Mouse (Mus musculus) hindbrain, postnatal 0 days (tissue): ENCODE data around the gene Plxdc1. TPM values are rescaled to one million over a fixed set of nuclear protein-coding genes. Genes with fewer than 3 reads are reported as not detected.
A peak's percentile ranks its signal among the peaks of the same experiment; 100 is the strongest.

ENCODE experiments used
- ATAC-seq: fragments of 200-750 bp; cut with Nextera tagmentation; 2 replicates; pipeline ENCODE4 v1.8.0; 2017; ENCODE audit warnings: mild to moderate bottlenecking, moderate TSS enrichment, moderate library complexity
- DNase-seq: peaks from one replicate; pipeline ENCODE4 v3.0.0-alpha.2; 2015; ENCODE audit warnings: low spot score
- H3K27ac ChIP-seq: fragments of 300-500 bp; sonication (generic); 2 replicates; pipeline ENCODE4 v1.5.1; 2014; ENCODE audit warnings: mild to moderate bottlenecking
- H3K27me3 ChIP-seq: fragments of 300-500 bp; sonication (generic); 2 replicates; pipeline ENCODE4 v1.6.1; 2014; ENCODE audit warnings: low read length, mixed read lengths; ENCODE audit not compliant: insufficient read depth
- H3K36me3 ChIP-seq: fragments of 300-500 bp; sonication (generic); 2 replicates; pipeline ENCODE4 v1.6.1; 2014; ENCODE audit warnings: low read length, mixed read lengths; ENCODE audit not compliant: insufficient read depth
- H3K4me1 ChIP-seq: fragments of 300-500 bp; sonication (generic); 2 replicates; pipeline ENCODE4 v1.6.1; 2014; ENCODE audit warnings: antibody characterized with exemption, low read length, mixed read lengths; ENCODE audit not compliant: insufficient read depth
- H3K4me2 ChIP-seq: fragments of 300-500 bp; sonication (generic); 2 replicates; pipeline ENCODE4 v1.6.1; 2014; ENCODE audit warnings: low read depth, mild to moderate bottlenecking, low read length, moderate library complexity, mixed read lengths
- H3K4me3 ChIP-seq: fragments of 300-500 bp; sonication (generic); 2 replicates; pipeline ENCODE4 v1.5.1; 2014; ENCODE audit warnings: low read length
- H3K9ac ChIP-seq: fragments of 300-500 bp; sonication (generic); replicated peaks from 2 replicates; pipeline ENCODE4 v1.6.1; 2014; ENCODE audit warnings: mild to moderate bottlenecking, low read length, moderate library complexity, mixed read lengths
- H3K9me3 ChIP-seq: fragments of 300-500 bp; sonication (generic); 2 replicates; pipeline ENCODE4 v1.6.1; 2016; ENCODE audit warnings: low read length, mixed read lengths
- CTCF ChIP-seq: IDR thresholded peaks from 2 replicates; pipeline ENCODE4 v1.5.1; 2016; ENCODE audit warnings: antibody characterized with exemption, control low read depth, low read depth
- WGBS: fragments of 180-500 bp; shearing (Covaris S2); extraction: QIAGEN DNeasy Blood & Tissue Kit; methylation state at CpG from one replicate; pipeline ENCODE4 v1.1.7; 2014; 5-methylcytosine and 5-hydroxymethylcytosine counted together
- polyA plus RNA-seq: library from polyadenylated mRNA; unstranded; fragments of >200 nt; fragmentation: Nextera tagmentation; extraction: Ambion mirVana; gene quantifications from 2 replicates; pipeline ENCODE4 v1.2.1, GENCODE M21; 2015
- total RNA-seq: library from RNA; depleted of rRNA; stranded (reverse); fragments of >200 nt; gene quantifications from 2 replicates; pipeline ENCODE4 v1.2.3, GENCODE M21; 2014; rRNA removed

The Plxdc1 gene
- 1.5 and 3.8 TPM in 2 replicates for total RNA-seq
- polyA plus RNA-seq = 4.2 and 4.6 TPM in 2 replicates

DNA sequence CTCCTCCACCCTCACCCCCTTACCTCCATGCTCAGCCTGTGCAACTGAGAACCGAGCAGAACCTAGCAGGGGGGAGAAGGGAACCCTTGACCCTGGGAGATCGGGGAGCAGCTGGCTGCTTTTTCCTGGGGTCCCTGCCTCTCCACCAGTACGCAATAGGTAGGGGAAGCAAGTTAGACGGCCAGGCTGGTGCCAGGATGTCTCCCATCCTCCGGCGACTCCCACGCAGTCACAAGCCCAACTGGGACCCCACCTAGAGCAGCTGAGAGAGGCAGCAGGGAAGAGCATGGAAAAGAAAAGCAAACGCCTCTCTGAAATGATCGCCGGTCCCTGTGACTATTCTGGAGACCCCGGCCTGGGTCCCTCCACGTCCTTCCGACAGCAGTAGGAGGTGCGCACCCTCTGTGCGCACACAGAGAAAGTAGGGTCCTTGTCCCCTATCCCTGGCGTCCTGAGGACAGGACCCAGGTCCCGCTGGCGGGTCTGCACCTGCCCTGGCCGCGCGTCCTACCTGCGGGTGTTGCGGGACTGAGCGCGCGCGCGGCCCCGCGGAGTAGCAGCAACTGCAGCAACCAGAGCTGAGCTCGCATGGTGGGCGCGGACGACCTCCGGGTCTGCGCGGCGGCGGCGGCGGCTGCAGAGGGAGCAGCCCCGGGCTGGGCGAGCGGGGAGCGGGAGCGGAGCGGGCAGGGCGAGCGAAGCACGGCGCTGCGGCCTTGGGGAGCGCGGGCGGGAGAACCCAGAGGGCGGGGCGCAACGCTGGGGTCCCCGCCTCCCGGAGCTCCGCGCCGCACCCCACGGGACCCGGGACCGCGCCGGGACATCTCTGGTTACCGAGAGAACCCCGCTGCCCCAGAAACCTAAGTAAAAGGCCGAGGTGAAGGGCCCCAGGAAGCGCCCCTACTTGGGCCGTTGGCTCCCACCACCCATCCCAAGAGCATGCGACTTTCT, at the start of gene Plxdc1:
Gene Plxdc1 (minus strand): TSS at position 718 of the 951 bp plus-strand sequence.
- TF ChIP-seq CTCF = no peak
- no peak within 1 kb of the TSS for H3K27ac ChIP-seq
- WGBS = 2% methylated on average over 72 of the region's 74 CpGs

DNA sequence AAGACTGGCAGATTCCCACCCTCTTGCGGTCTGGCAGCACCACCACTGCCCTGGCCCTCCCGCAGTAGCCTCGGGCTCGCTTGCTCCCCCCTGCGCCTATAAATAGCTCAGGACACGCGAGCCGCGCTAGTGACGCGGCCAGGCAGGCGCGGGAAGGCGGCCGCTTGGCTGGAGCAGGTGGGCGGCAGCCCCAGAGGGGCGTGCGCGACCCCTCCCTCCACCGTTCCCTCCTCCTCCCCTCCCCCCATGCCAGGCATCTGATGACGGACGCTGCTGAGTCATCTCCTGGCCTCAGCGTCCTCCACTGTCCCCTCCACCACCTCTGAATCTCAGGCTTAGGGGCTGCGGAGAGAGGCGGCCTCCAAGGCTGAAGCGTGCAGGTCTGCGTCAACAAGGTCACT, 49.7 kb upstream of the Plxdc1 start:
- H3K4me3 ChIP-seq = peak overlapping the region; percentile 37
- H3K27ac ChIP-seq = peak overlapping the region; percentile 51; the same call in 1 of the 2 replicates
- peaks cover 3% of the 10 kb centered on the region; the same call in 1 of the 2 replicates for H3K36me3 ChIP-seq
- H3K4me2 ChIP-seq = peak overlapping the region; percentile 67
- H3K27me3 ChIP-seq = no peaks in the 10 kb centered on the region
- no peaks in the 10 kb centered on the region for H3K9me3 ChIP-seq
- H3K9ac ChIP-seq = peak overlapping the region; percentile 51
- DNase-seq = peak; percentile 81
- peak; percentile 27 for TF ChIP-seq CTCF
- 1% methylated on average over 27 of the region's 27 CpGs for WGBS
- peak; percentile 76 for ATAC-seq
- peaks cover 7% of the 10 kb centered on the region for H3K4me1 ChIP-seq

More for the DNA sequence above, at the start of gene Plxdc1:
- no peaks in the 10 kb centered on the region for H3K9me3 ChIP-seq
- H3K27me3 ChIP-seq = peaks cover 11% of the 10 kb centered on the region
- DNase-seq (peak; percentile 40), ATAC-seq (no peak)
- H3K36me3 ChIP-seq = no peaks in the 10 kb centered on the region
- H3K4me3 ChIP-seq = peak within 1 kb of the TSS; percentile 80
- H3K4me2 ChIP-seq = peak within 1 kb of the TSS; percentile 77
- H3K9ac ChIP-seq = peak within 1 kb of the TSS; percentile 61
- H3K4me1 ChIP-seq = 0 out of 2 replicates have a peak, but pooled peaks cover 4% of the 10 kb centered on the region

DNA sequence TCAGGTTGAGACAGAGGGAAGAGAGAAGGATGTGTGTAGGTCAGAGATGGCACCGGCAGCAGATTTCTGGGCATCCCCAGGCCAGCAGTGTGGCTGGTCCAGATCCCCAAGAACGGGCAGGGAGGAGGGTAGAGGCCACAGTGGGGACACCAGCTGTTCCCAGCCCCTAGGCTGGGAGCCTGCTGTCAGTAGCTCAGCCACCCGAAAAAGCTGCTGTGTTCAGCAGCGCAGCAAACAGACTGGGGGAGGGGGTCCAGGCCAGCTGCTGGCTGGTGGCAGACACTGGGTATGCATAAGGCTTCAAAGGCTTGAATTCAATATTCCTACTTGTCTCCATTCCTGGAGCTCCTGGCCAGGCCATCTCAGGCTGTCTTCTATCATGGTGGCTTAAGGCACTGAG, 48.6 kb upstream of the Plxdc1 start:
- no peak overlapping the region for H3K4me2 ChIP-seq
- H3K9ac ChIP-seq = no peak overlapping the region
- DNase-seq (peak; percentile 75), ATAC-seq (peak; percentile 56)
- TF ChIP-seq CTCF = no peak
- no peak overlapping the region for H3K4me3 ChIP-seq
- no peaks in the 10 kb centered on the region for H3K27me3 ChIP-seq
- no peaks in the 10 kb centered on the region for H3K9me3 ChIP-seq
- H3K36me3 ChIP-seq = peaks cover 10% of the 10 kb centered on the region; the same call in 1 of the 2 replicates
- WGBS = 15% methylated on average over 4 of the region's 4 CpGs
- H3K4me1 ChIP-seq = peaks cover 7% of the 10 kb centered on the region
- peak overlapping the region; percentile 49; the same call in 1 of the 2 replicates for H3K27ac ChIP-seq

DNA sequence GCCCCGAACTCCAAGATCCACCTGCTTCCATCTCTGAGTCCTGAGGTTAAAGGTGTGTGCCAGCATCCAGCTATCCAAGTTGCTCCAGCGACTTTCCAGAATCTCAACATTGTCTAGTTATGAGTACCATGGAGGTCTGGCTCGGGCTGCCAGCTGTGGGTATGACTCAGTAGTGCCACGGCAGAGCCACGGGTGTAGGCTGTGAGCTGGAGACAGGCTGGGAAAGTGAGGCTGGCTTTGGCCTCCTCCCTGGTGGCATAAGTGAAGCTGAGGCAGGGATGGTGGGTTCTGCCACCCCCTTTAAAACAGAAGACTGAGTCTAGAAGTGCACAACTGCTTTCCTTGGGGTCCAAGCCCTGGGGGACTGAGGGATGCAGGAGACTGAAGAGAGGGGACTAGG, 47.8 kb upstream of the Plxdc1 start:
- WGBS = 79% methylated on average over 5 of the region's 5 CpGs
- H3K27me3 ChIP-seq = no peaks in the 10 kb centered on the region
- H3K4me3 ChIP-seq = no peak overlapping the region
- H3K4me1 ChIP-seq = peaks cover 7% of the 10 kb centered on the region
- H3K36me3 ChIP-seq = peaks cover 17% of the 10 kb centered on the region; the same call in 1 of the 2 replicates
- no peak for TF ChIP-seq CTCF
- no peak for ATAC-seq
- no peak for DNase-seq
- no peak overlapping the region for H3K4me2 ChIP-seq
- H3K27ac ChIP-seq = no peak overlapping the region
- no peaks in the 10 kb centered on the region for H3K9me3 ChIP-seq
- H3K9ac ChIP-seq = no peak overlapping the region

DNA sequence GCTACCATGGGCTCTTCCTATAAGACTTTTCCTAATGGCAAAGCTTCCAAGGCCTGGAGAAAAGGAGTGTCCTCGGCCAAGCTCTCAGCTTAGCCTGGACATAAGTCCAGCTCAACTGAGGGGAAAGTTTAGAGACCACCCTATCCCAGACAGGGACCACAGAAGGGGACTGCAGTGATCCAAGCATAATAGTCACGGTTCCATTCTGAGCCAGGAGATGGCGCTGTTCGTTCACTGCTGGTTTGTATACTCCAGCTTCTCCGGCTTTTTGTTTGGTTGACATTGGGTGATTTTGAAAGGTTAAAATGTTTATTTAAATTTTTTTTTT, 45.2 kb upstream of the Plxdc1 start:
- Histone ChIP-seq H3K4me1 (peaks cover 11% of the 10 kb centered on the region), H3K4me3 (no peak overlapping the region), H3K4me2 (no peak overlapping the region), H3K27ac (no peak overlapping the region), H3K9ac (no peak overlapping the region), H3K36me3 (peaks cover 25% of the 10 kb centered on the region; the same call in 1 of the 2 replicates), H3K27me3 (no peaks in the 10 kb centered on the region), H3K9me3 (no peaks in the 10 kb centered on the region)
- ATAC-seq (no peak), DNase-seq (peak; percentile 90)
- 4% methylated on average over 5 of the region's 5 CpGs for WGBS
- TF ChIP-seq CTCF = peak; percentile 95

DNA sequence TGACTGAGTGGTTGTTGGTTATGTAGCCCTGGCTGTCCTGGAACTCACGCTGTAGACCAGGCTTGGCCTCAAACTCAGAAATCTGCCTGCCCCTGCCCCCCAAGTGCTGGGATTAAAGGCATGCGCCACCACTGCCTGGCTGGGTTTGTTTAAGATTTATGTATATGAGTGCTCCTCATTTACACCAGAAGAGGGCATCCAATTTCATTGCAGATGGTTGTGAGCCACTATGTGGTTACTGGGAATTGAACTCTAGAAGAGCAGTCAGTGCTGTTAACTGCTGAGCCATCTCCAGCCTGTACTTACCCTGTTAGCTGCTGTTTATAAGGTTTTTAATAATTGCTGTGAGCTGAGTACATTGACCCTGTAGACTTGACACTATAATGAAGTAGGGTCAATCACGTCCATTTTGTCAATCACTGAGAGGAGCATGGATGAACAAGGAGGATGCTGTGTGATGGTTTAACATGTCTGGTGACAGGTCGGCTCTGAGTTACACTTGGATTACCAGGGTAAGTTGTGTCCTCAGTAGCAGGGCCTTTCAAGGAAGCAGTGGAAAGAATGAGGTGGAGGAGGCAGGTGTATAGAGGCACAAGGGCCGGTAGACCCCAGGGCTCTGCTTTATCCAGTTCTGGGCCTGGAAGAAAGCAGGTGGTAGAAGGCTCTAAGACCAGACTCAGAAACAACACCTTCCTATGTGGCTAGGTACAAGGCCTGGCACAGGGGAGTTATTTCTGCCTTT, 44.6 kb upstream of the Plxdc1 start:
- peak; percentile 44 for DNase-seq

More for the DNA sequence above, 44.6 kb upstream of the Plxdc1 start:
- peaks cover 12% of the 10 kb centered on the region for H3K4me1 ChIP-seq
- 51% methylated on average over 5 of the region's 5 CpGs for WGBS
- peak; percentile 48; the same call in 1 of the 2 replicates for TF ChIP-seq CTCF
- no peak overlapping the region for H3K9ac ChIP-seq
- no peak overlapping the region for H3K27ac ChIP-seq
- no peaks in the 10 kb centered on the region for H3K9me3 ChIP-seq
- no peak overlapping the region for H3K4me2 ChIP-seq
- ATAC-seq = no peak
- H3K36me3 ChIP-seq = peaks cover 25% of the 10 kb centered on the region; the same call in 1 of the 2 replicates
- no peaks in the 10 kb centered on the region for H3K27me3 ChIP-seq
- H3K4me3 ChIP-seq = no peak overlapping the region
